Mouse (Mus musculus) neural tube, embryonic 11.5 days (tissue): ENCODE data around the gene Inmt. TPM values are rescaled to one million over a fixed set of nuclear protein-coding genes. Genes with fewer than 3 reads are reported as not detected.
"Not testable (repeated sequence)": the region's sequence is repeated elsewhere in the genome, so short reads cannot be mapped to it uniquely, and the experiment has no call there.

ENCODE experiments used
- ATAC-seq: fragments of 200-750 bp; cut with Nextera tagmentation; 2 replicates; pipeline ENCODE4 v1.8.0; 2017; ENCODE audit warnings: moderate number of reproducible peaks, mild to moderate bottlenecking, moderate TSS enrichment, moderate library complexity; ENCODE audit not compliant: insufficient read depth, low FRiP score, low TSS enrichment
- DNase-seq: peaks from one replicate; pipeline ENCODE4 v3.0.0-alpha.2; 2015; ENCODE audit warnings: low spot score
- H3K27ac ChIP-seq: fragments of 300-500 bp; sonication (generic); 2 replicates; pipeline ENCODE4 v1.5.1; 2014; ENCODE audit warnings: low read depth, mild to moderate bottlenecking, low read length
- H3K27me3 ChIP-seq: fragments of 300-500 bp; sonication (generic); 2 replicates; pipeline ENCODE4 v1.6.1; 2014; ENCODE audit warnings: mild to moderate bottlenecking, low read length, mixed read lengths; ENCODE audit not compliant: control insufficient read depth, insufficient read depth
- H3K36me3 ChIP-seq: fragments of 300-500 bp; sonication (generic); 2 replicates; pipeline ENCODE4 v1.6.1; 2014; ENCODE audit warnings: mild to moderate bottlenecking, low read length, moderate library complexity, mixed read lengths; ENCODE audit not compliant: control insufficient read depth, insufficient read depth
- H3K4me1 ChIP-seq: fragments of 300-500 bp; sonication (generic); 2 replicates; pipeline ENCODE4 v1.6.1; 2014; ENCODE audit warnings: low read length, mixed read lengths; ENCODE audit not compliant: control insufficient read depth, insufficient read depth
- H3K4me2 ChIP-seq: fragments of 300-500 bp; sonication (generic); 2 replicates; pipeline ENCODE4 v1.6.1; 2014; ENCODE audit warnings: low read depth, mild to moderate bottlenecking, moderate library complexity
- H3K4me3 ChIP-seq: fragments of 300-500 bp; sonication (generic); 2 replicates; pipeline ENCODE4 v1.5.1; 2014; ENCODE audit warnings: low read depth, low read length
- H3K9ac ChIP-seq: fragments of 300-500 bp; sonication (generic); 2 replicates; pipeline ENCODE4 v1.6.1; 2014; ENCODE audit warnings: mild to moderate bottlenecking, low read length
- H3K9me3 ChIP-seq: fragments of 300-500 bp; sonication (generic); 2 replicates; pipeline ENCODE4 v1.6.1; 2016; ENCODE audit warnings: low read length; ENCODE audit not compliant: control insufficient read depth
- WGBS: fragments of 180-500 bp; shearing (Covaris S2); extraction: QIAGEN DNeasy Blood & Tissue Kit; methylation state at CpG from one replicate; pipeline ENCODE4 v1.1.7; 2014; 5-methylcytosine and 5-hydroxymethylcytosine counted together
- polyA plus RNA-seq: library from polyadenylated mRNA; unstranded; fragments of >200 nt; fragmentation: Nextera tagmentation; extraction: Ambion mirVana; gene quantifications from 2 replicates; pipeline ENCODE4 v1.2.1, GENCODE M21; 2014

Gene Inmt
- polyA plus RNA-seq, 1 experiment from 2014 or later, result not detected

DNA sequence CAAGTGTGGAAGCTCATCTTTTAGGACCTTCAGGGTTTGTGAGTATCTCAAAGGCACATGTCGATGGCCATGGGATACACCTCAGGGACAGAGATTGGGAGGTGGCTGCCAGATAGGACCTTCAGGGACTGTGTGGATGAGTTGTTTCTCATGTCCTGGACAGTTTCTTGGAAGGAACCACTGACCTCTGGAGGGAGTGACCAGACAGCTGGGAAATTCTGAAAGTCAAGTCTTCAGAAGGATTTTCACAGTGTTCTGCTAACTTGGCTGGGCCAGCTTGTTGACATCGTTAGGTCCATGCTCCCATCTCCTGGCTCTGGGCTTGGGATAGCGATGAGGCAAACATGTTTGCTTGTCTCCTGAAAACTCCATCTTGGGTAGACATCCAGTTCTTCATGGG is 24.2 kb upstream of the Inmt start:
- Histone ChIP-seq H3K9me3 (no peaks in the 10 kb centered on the region), H3K9ac (no peak overlapping the region), H3K4me2 (no peak overlapping the region), H3K4me3 (no peak overlapping the region), H3K27me3 (no peaks in the 10 kb centered on the region), H3K4me1 (no peaks in the 10 kb centered on the region), H3K36me3 (no peaks in the 10 kb centered on the region), H3K27ac (no peak overlapping the region)
- no peak for DNase-seq
- WGBS, result 95% methylated on average over 3 of the region's 3 CpGs
- ATAC-seq, result no peak

DNA sequence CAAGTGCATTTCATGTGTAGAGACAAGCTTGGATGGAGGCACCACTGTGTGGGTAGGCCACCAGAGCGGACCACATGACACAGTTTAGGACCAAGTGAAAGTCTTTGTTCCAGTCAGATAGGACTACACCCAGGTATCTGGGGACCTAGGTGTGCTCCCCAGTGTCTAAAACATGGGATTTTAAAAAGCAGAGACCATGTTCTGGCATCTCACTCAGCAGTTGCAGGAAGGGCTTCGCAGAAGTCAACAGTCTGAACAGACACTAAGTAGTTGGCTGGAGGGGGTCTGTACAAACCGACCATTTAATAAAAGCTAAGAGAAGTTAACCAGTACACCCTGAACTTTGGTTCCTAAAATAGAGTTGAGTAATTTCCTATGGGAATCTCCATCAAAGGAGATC is 18.3 kb upstream of the Inmt start:
- no peaks in the 10 kb centered on the region for H3K4me1 ChIP-seq
- no peaks in the 10 kb centered on the region for H3K27me3 ChIP-seq
- H3K36me3 ChIP-seq, result no peaks in the 10 kb centered on the region
- H3K9me3 ChIP-seq, result no peaks in the 10 kb centered on the region
- no peak overlapping the region for H3K9ac ChIP-seq
- H3K4me3 ChIP-seq, result no peak overlapping the region
- no peak for ATAC-seq
- DNase-seq, result no peak
- no peak overlapping the region for H3K4me2 ChIP-seq
- 90% methylated on average over 3 of the region's 3 CpGs for WGBS
- no peak overlapping the region for H3K27ac ChIP-seq

DNA sequence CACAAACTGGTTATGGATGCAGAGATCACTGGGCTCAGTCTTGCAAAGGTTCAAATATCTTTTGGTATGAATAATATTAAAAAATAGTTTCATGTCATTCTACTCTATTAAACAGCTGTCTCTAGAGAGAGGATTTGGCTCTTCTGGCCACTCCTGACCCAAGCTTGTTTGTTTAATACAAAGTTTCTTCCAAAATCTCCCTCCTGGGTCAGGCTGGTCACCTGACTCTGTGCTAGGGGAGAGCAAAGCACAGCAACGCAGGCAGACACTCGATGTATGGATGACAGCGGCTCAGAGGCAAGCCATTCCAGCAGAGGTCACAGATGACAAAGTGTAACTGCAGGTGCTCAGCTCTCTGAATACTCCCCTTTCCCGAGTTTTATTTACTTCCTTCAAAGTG is 16.7 kb upstream of the Inmt start:
- Histone ChIP-seq H3K9ac (no peak overlapping the region), H3K27me3 (no peaks in the 10 kb centered on the region), H3K27ac (no peak overlapping the region), H3K4me2 (no peak overlapping the region), H3K4me1 (no peaks in the 10 kb centered on the region), H3K9me3 (no peaks in the 10 kb centered on the region), H3K36me3 (no peaks in the 10 kb centered on the region), H3K4me3 (no peak overlapping the region)
- ATAC-seq (no peak), DNase-seq (no peak)
- WGBS, result 77% methylated on average over 4 of the region's 4 CpGs

DNA sequence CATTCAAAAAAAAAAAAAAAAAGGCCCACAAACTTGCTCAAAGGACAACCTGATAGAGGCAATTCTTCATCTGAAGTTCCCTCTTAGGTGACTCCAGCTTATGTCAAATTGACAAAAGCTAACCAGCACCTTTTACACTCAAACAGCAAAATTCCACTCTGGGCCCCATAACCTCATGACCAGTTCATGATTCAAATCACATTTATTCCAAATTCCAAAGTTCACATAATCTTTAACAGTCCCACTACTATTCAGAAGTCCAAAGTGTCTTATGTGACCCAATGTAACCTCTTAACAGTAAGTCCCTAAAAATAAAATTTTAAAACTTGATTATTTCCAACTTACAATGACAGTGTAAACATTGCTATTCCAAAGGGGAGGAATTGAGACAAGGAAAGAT is 14.6 kb upstream of the Inmt start:
- Histone ChIP-seq H3K4me2 (no peak overlapping the region), H3K4me1 (no peaks in the 10 kb centered on the region), H3K27ac (no peak overlapping the region), H3K4me3 (no peak overlapping the region), H3K27me3 (no peaks in the 10 kb centered on the region), H3K9me3 (no peaks in the 10 kb centered on the region), H3K36me3 (no peaks in the 10 kb centered on the region), H3K9ac (no peak overlapping the region)
- no peak for DNase-seq
- ATAC-seq, result no peak

- H3K27ac ChIP-seq, H3K4me3 ChIP-seq, DNase-seq, H3K9me3 ChIP-seq, H3K36me3 ChIP-seq, H3K4me2 ChIP-seq, H3K4me1 ChIP-seq, H3K27me3 ChIP-seq, H3K9ac ChIP-seq, ATAC-seq: not testable (repeated sequence)
- WGBS, result 95% methylated on average over 17 of the region's 17 CpGs
These were observed 13.0 kb upstream of the Inmt start for GRCm38 (mm10) chr6:55187827-55188226.

DNA sequence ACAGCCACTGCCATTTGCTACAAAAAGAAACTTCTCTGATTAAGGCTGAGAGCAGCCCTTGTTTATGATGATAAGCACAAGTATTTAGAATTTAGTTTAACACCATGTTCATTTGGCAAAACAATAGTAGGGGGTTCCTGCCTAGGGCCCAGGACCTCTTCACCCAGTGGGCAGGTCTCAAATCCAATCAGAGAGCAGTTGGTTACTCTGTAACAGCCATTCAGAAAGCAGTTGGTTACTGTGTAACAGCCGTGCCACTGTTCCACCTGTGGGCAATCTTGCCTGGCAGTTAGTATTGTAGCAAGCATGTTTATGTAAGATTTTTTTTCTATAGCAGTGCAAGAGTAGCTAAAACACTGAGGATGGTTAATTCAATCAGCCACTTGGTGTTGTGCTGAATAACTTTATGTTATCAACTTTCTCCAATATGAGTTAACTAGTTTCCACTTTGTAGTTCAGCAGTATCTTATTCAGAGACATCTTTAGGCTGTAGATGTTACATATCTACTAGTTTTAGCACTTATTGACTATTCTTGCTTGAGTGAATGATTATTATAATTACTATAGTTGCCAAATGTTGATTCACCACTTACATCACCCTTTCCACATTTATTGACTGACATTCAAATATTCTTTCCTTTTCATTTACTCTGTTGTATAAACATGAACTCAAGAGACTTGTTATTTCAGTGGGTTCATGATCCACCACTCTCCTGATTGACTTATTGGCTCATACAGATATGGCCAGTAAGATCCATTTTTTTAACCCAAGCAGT is 8.0 kb upstream of the Inmt start:
- no peaks in the 10 kb centered on the region for H3K9me3 ChIP-seq
- H3K36me3 ChIP-seq, result no peaks in the 10 kb centered on the region
- DNase-seq (no peak), ATAC-seq (no peak)
- 82% methylated on average over 1 of the region's 1 CpGs for WGBS
- H3K27me3 ChIP-seq, result no peaks in the 10 kb centered on the region
- H3K4me2 ChIP-seq, result no peak overlapping the region
- H3K9ac ChIP-seq, result no peak overlapping the region
- H3K4me3 ChIP-seq, result no peak overlapping the region
- H3K27ac ChIP-seq, result no peak overlapping the region
- no peaks in the 10 kb centered on the region for H3K4me1 ChIP-seq

DNA sequence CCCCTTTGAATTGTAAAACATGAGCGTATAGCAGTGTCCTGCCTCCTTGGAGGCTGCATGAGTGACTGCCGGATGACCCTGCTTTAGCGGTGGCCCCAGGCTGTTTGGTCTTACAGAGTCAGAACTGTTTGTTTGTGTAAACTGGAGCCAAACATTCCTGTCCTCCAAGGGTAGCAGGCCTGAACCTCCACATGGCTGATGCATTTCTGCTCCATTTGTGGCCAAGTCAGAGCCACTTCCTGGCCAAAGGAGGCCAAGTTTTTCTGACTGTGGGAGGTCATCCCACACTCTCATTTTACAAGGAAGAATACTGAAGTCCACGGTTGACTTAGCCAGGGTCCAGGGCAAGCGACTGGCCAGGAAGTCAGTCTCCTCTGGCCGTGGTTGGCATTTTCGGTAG is 4.7 kb upstream of the Inmt start:
- ATAC-seq (no peak), DNase-seq (no peak)
- 79% methylated on average over 7 of the region's 7 CpGs for WGBS
- Histone ChIP-seq H3K9ac (no peak overlapping the region), H3K36me3 (no peaks in the 10 kb centered on the region), H3K27ac (no peak overlapping the region), H3K4me1 (no peaks in the 10 kb centered on the region), H3K27me3 (peaks cover 7% of the 10 kb centered on the region), H3K9me3 (no peaks in the 10 kb centered on the region), H3K4me3 (no peak overlapping the region), H3K4me2 (no peak overlapping the region)

- H3K27me3 ChIP-seq, result peaks cover 9% of the 10 kb centered on the region
- peak; percentile 44 for DNase-seq
- H3K9ac ChIP-seq, result no peak overlapping the region
- no peaks in the 10 kb centered on the region for H3K36me3 ChIP-seq
- no peak overlapping the region for H3K4me2 ChIP-seq
- 0 out of 2 replicates have a peak, but pooled peaks cover 5% of the 10 kb centered on the region for H3K4me1 ChIP-seq
- no peaks in the 10 kb centered on the region for H3K9me3 ChIP-seq
- no peak for ATAC-seq
- WGBS, result 44% methylated on average over 12 of the region's 12 CpGs
- H3K4me3 ChIP-seq, result no peak overlapping the region
- H3K27ac ChIP-seq, result no peak overlapping the region
These were observed 2.4 kb upstream of the Inmt start for GRCm38 (mm10) chr6:55177060-55177732.

DNA sequence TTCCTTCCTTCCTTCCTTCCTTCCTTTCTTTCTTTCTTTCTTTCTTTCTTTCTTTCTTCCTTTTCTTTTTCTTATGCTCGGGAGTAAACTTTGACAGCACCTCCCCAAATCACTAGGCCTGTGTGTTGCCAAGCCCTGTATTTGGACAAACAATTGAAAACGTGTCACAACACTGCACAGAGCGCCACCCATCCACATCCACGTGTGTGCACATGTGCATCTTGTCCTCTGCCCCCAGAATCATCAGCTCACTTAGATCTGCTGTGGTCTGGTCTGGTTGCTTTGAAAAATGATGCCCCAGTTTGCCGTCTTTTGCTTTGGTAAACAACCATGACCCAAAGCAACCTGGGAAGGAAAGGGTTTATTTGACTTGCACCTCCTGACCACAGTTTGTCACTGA is 1.0 kb upstream of the Inmt start:
- H3K4me1 ChIP-seq, result 0 out of 2 replicates have a peak, but pooled peaks cover 5% of the 10 kb centered on the region
- H3K9me3 ChIP-seq, result no peaks in the 10 kb centered on the region
- H3K9ac ChIP-seq, result no peak overlapping the region
- DNase-seq (no peak), ATAC-seq (no peak)
- WGBS, result 61% methylated on average over 5 of the region's 5 CpGs
- no peak overlapping the region for H3K27ac ChIP-seq
- H3K4me3 ChIP-seq, result no peak overlapping the region
- H3K27me3 ChIP-seq, result peaks cover 9% of the 10 kb centered on the region
- no peaks in the 10 kb centered on the region for H3K36me3 ChIP-seq
- H3K4me2 ChIP-seq, result no peak overlapping the region
